Mouse (Mus musculus) embryonic fibroblast, embryonic 13.5 days (primary cell): ENCODE results near the gene Tinag. TPM values are rescaled to one million over a fixed set of nuclear protein-coding genes. Genes with fewer than 3 reads are reported as not detected.

Source experiments
- H3K27ac ChIP-seq: 2 replicates; pipeline ENCODE4 v1.5.1; 2012; ENCODE audit warnings: low read length, control low read depth, inconsistent platforms; ENCODE audit not compliant: insufficient read depth
- H3K4me1 ChIP-seq: 2 replicates; pipeline ENCODE4 v1.6.1; 2011; ENCODE audit warnings: low read length; ENCODE audit not compliant: control insufficient read depth, insufficient read depth
- H3K4me3 ChIP-seq: 2 replicates; pipeline ENCODE4 v1.5.1; 2011; ENCODE audit warnings: mild to moderate bottlenecking, control low read depth, low read length; ENCODE audit not compliant: insufficient read depth
- CTCF ChIP-seq: IDR thresholded peaks from 2 replicates; pipeline ENCODE4 v1.5.1; 2011; ENCODE audit warnings: mild to moderate bottlenecking, control low read depth, low read length, moderate library complexity, borderline replicate concordance; ENCODE audit not compliant: insufficient read depth
- POLR2A ChIP-seq: IDR thresholded peaks from 2 replicates; pipeline ENCODE4 v1.6.1; 2011; ENCODE audit warnings: low read depth, mild to moderate bottlenecking, control low read depth, low read length, moderate library complexity
- polyA plus RNA-seq: library from polyadenylated mRNA; stranded (reverse); fragments of >200 nt; gene quantifications from 2 replicates; pipeline ENCODE4 v1.2.4, GENCODE M21; 2011; ENCODE audit warnings: low read depth; ENCODE audit not compliant: missing spikeins, insufficient read length

Tinag gene
- polyA plus RNA-seq, 1 experiment = 0.30 TPM

DNA sequence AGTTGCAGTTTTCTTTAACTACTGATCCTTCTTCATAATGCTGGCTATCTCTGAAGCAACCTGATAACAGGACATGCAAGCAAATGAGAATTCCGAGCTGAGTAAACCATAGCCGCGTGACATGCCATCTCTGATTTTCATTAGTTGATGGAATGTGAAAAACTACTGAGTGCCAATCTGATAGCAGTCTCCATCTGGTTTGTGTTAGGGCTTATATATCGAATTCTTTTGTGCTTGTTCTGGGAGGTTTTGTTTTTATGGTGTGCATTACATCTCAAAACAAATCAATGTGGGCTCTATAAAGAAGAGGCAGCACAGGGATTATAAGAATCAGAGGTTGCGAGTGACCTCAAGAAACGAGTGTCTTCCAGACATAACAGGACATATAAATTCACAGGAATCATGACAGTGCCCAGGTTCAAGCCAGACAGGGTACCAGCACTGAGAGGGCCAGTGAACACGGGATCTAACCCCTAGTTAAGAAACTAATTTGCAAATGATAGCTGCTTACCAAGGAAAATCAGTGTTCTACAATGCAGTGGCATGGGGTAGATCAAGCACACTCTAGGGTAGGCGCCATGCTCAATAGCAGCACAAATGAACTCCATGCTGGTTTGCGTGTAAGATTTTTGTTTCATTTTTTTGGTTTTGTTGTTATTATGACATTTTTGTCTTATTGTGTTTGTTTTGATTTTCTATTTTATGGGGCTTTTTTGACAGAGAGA is 13.0 kb downstream of the Tinag start:
- Histone ChIP-seq H3K4me3 (no peak overlapping the region), H3K27ac (peak overlapping the region; percentile 65), H3K4me1 (peaks cover 3% of the 10 kb centered on the region)
- no peak for TF ChIP-seq CTCF
- TF ChIP-seq POLR2A = no peak

DNA sequence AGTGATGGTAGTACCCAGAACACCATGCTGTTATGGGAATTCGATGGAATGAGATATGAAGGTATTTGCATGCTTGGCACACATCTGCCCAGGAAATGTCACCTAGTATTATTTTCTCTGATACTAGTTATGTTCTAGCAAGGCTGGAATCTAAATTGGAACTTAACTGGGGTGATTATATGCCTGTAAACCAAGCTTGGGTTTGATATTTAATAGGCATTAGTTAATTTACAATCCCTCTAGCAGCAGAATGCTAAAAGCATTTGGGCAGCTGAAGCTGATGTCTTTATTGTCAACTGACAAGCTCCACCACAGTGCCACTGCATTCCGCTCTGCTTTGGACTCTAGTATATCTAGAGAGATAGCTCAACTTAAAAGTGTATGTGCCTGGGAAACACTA is 20.3 kb downstream of the Tinag start:
- TF ChIP-seq CTCF (no peak), POLR2A (no peak)
- H3K27ac ChIP-seq = no peak overlapping the region
- no peak overlapping the region for H3K4me3 ChIP-seq
- no peaks in the 10 kb centered on the region for H3K4me1 ChIP-seq

DNA sequence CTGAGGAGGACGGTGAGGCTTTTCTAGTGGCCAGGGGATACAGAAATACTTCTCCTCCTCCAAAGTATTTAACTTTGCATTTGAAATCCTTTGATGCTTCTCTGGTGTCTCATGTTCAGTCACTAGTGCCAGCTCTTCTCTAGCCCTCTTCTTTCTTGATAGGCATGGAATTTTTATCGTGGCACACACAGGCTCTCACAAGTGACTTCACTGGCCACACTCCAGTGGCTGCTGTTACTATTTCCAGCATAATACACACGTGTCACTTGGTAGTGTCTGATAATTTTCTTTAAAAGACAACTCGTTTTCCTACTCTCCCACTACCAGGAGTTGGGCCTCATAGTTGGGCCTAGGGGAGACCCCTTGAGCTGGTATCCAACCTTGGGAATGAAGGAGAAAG is 26.7 kb downstream of the Tinag start:
- Histone ChIP-seq H3K27ac (no peak overlapping the region), H3K4me3 (no peak overlapping the region), H3K4me1 (no peaks in the 10 kb centered on the region)
- no peak for TF ChIP-seq CTCF
- TF ChIP-seq POLR2A = no peak

DNA sequence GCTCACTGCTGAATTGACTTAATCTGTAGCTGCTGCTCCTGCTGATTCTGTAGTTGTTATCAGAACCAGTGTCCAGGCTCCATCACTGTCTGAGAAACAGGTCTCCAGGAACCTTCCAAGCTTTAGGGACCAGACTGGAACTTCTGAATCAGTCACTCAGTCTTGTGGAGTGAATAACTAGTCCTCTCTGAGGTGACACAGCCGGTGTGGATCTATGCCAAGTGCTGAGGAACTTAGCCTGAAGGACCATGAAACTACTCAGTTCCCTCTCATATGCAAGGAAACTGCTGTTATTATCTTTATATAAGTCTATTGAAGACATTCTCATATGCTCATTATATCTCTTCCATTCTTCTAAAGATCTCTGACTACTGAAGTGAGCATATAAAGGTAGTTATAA is 49.6 kb downstream of the Tinag start:
- no peaks in the 10 kb centered on the region for H3K4me1 ChIP-seq
- H3K4me3 ChIP-seq = no peak overlapping the region
- TF ChIP-seq POLR2A (no peak), CTCF (no peak)

DNA sequence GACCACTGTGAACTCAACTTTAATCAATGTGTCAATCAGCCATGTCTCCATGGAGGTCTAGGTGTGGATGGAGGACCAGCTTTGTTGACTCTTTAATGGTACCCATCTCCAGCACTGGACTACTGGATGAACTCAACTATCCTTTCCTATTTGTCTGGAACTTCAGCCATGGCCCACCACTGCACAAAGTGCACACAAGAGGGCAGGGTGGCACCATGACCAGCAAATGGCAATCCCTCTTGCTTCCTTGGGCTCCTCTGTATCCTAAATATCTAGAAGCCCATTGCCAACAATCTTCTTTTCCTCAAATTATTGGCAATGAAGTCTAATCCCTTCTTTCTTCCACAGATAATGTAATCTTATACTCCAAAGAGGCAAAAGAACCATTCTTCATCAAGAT is 55.6 kb downstream of the Tinag start:
- Histone ChIP-seq H3K4me1 (no peaks in the 10 kb centered on the region), H3K4me3 (no peak overlapping the region), H3K27ac (no peak overlapping the region)
- no peak for TF ChIP-seq POLR2A
- TF ChIP-seq CTCF = peak; percentile 52; the same call in 1 of the 2 replicates

More for the DNA sequence above, 49.6 kb downstream of the Tinag start:
- no peak overlapping the region for H3K27ac ChIP-seq

DNA sequence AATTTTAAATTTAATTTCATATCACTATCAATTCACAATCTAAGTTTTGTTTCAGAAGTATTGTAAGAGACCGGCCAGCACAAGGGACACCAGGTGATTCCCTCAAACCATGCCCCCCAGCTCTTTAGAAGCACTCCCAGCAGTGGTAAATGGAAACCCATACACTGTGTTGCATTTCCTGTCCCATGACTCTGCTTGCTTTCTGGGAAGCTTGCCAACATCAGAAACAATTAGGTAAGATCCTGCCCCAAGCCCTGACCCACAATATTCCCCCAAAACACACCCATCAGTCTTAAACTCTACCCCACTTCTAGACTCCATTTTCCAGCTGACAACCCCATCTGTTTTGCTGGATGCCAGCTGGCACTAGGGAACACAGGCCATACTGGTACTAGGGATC is 110.8 kb downstream of the Tinag start:
- Histone ChIP-seq H3K4me3 (no peak overlapping the region), H3K4me1 (no peaks in the 10 kb centered on the region), H3K27ac (no peak overlapping the region)
- TF ChIP-seq POLR2A = no peak
- no peak for TF ChIP-seq CTCF

DNA sequence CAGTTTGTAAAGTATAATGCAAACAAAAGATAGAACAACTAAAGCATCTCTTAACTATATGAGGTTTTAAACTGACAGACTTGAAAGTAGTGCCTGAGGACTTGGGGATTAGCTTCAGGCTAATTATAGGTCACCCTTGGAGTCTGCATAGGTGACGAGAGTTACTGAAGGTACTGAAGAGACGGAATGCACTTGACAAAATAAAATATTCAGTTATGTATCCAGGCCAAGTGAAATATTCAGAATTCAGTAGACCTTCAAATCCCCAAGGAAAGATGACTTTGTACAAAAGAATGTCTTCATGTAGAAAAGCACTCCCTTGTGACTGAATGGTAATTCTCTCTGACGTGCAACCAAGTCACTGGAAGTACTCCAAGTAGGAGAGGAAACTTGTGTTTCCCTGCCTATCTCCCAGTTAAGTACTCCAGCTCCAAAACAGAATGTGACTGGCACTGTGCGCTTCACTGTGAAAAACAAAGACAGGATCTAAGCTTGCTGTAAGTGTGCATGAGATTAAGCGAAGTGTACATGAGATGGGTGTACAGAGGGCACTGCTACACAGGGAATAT is 130.4 kb downstream of the Tinag start:
- Histone ChIP-seq H3K4me3 (no peak overlapping the region), H3K4me1 (peaks cover 6% of the 10 kb centered on the region), H3K27ac (peak overlapping the region; percentile 71)
- no peak for TF ChIP-seq CTCF
- TF ChIP-seq POLR2A = no peak
